Mouse (Mus musculus) ES-CJ7 (cell line): Measurements from ENCODE around the gene Lamtor4.
"Not testable (repeated sequence)": the region's sequence is repeated elsewhere in the genome, so short reads cannot be mapped to it uniquely, and the experiment has no call there.

ENCODE experiments used
- DNase-seq: peaks from one replicate; pipeline ENCODE4 v3.0.0; 2011; ENCODE audit warnings: low read depth, low spot score

The Lamtor4 gene

GRCm38 (mm10) chr5:138255353-138256093 is at the start of gene Lamtor4:
TSS of gene Lamtor4 (plus strand) at chr5:138255482.
- DNase-seq, result peak; percentile 98

GRCm38 (mm10) chr5:138207253-138207652 is 48.0 kb upstream of the Lamtor4 start:
- no peak for DNase-seq

GRCm38 (mm10) chr5:138207873-138208272 is 47.4 kb upstream of the Lamtor4 start:
- DNase-seq, result no peak

- DNase-seq, result not testable (repeated sequence)
These were observed 38.6 kb upstream of the Lamtor4 start for GRCm38 (mm10) chr5:138216632-138217031.

GRCm38 (mm10) chr5:138219864-138220263 is 35.4 kb upstream of the Lamtor4 start:
- DNase-seq, result no peak

GRCm38 (mm10) chr5:138222111-138222510 is 33.2 kb upstream of the Lamtor4 start:
- peak; percentile 71 for DNase-seq

- DNase-seq, result no peak
These were observed 32.0 kb upstream of the Lamtor4 start for GRCm38 (mm10) chr5:138223287-138223686.

GRCm38 (mm10) chr5:138225700-138226099 is 29.6 kb upstream of the Lamtor4 start, which contains the start of gene Nxpe5:
TSS of gene Nxpe5 (plus strand) at chr5:138225898.
- no peak for DNase-seq

GRCm38 (mm10) chr5:138226491-138226890 is 28.8 kb upstream of the Lamtor4 start:
- DNase-seq, result no peak

- DNase-seq, result no peak
These were observed 27.9 kb upstream of the Lamtor4 start for GRCm38 (mm10) chr5:138227367-138227766.

GRCm38 (mm10) chr5:138228026-138228425 is 27.3 kb upstream of the Lamtor4 start:
- DNase-seq, result peak; percentile 65

- DNase-seq, result no peak
These were observed 25.8 kb upstream of the Lamtor4 start for GRCm38 (mm10) chr5:138229511-138229910.

- no peak for DNase-seq
These were observed 21.5 kb upstream of the Lamtor4 start for GRCm38 (mm10) chr5:138233778-138234177.

- DNase-seq, result no peak
These were observed 21.1 kb upstream of the Lamtor4 start for GRCm38 (mm10) chr5:138234224-138234623.

- DNase-seq, result no peak
These were observed 13.8 kb upstream of the Lamtor4 start for GRCm38 (mm10) chr5:138241511-138241910.

- DNase-seq, result no peak
These were observed 4.1 kb upstream of the Lamtor4 start for GRCm38 (mm10) chr5:138251144-138251543.

- DNase-seq, result peak; percentile 43
These were observed 2.2 kb upstream of the Lamtor4 start for GRCm38 (mm10) chr5:138253061-138253460.

- DNase-seq, result no peak
These were observed 799 bp downstream of the Lamtor4 start for GRCm38 (mm10) chr5:138256094-138256467.

GRCm38 (mm10) chr5:138256966-138257584 is 1.8 kb downstream of the Lamtor4 start:
- DNase-seq, result no peak

GRCm38 (mm10) chr5:138257585-138257978 is 2.3 kb downstream of the Lamtor4 start:
- no peak for DNase-seq

- no peak for DNase-seq
These were observed 2.8 kb downstream of the Lamtor4 start for GRCm38 (mm10) chr5:138258078-138258477.

GRCm38 (mm10) chr5:138258542-138258941 is 3.3 kb downstream of the Lamtor4 start:
- no peak for DNase-seq

- DNase-seq, result no peak
These were observed 3.7 kb downstream of the Lamtor4 start for GRCm38 (mm10) chr5:138258993-138259392.
